Mouse (Mus musculus) spleen, adult 18-20 months (tissue): ENCODE measurements around the gene Krtap10-4.
A peak's percentile ranks its signal among the peaks of the same experiment; 100 is the strongest.
"Not testable (repeated sequence)": the region's sequence is repeated elsewhere in the genome, so short reads cannot be mapped to it uniquely, and the experiment has no call there.

Experiments
- DNase-seq, 2 experiments: peaks; one replicate each; pipeline ENCODE4 v3.0.0; 2022; ENCODE audit warnings: mixed read lengths in 2 of 2

The Krtap10-4 gene

GRCm38 (mm10) chr10:77826951-77827350, at the start of gene Krtap10-4:
Krtap10-4 (minus strand) TSS chr10:77827095.
- DNase-seq: no peak

- no peak for DNase-seq
Observed at GRCm38 (mm10) chr10:77869651-77870050, 42.8 kb upstream of the Krtap10-4 start.

- no peak for DNase-seq
Observed at GRCm38 (mm10) chr10:77867546-77867945, 40.7 kb upstream of the Krtap10-4 start.

GRCm38 (mm10) chr10:77864762-77865143, 37.9 kb upstream of the Krtap10-4 start:
- no peak for DNase-seq

GRCm38 (mm10) chr10:77864067-77864761, 37.3 kb upstream of the Krtap10-4 start:
- peak; percentile 49 to 60 for DNase-seq

GRCm38 (mm10) chr10:77861675-77862074, 34.8 kb upstream of the Krtap10-4 start, which contains the start of gene Gm3285:
Gm3285 (plus strand) TSS chr10:77861975.
- DNase-seq: no peak

GRCm38 (mm10) chr10:77852559-77852958, 25.7 kb upstream of the Krtap10-4 start, which contains the start of gene Gm10318:
Gm10318 (plus strand) TSS chr10:77852859.
- DNase-seq: no peak

- DNase-seq: no peak
Observed at GRCm38 (mm10) chr10:77847538-77847937, 20.6 kb upstream of the Krtap10-4 start.

GRCm38 (mm10) chr10:77846961-77847360, 20.1 kb upstream of the Krtap10-4 start:
- DNase-seq: no peak

- DNase-seq: no peak
Observed at GRCm38 (mm10) chr10:77846503-77846902, 19.6 kb upstream of the Krtap10-4 start, which contains the start of gene Gm36176. Gm36176 (plus strand) TSS chr10:77846803.

- DNase-seq: no peak
Observed at GRCm38 (mm10) chr10:77839006-77839405, 12.1 kb upstream of the Krtap10-4 start.

- DNase-seq: no peak
Observed at GRCm38 (mm10) chr10:77835647-77836046, 8.8 kb upstream of the Krtap10-4 start, which contains the start of gene Krtap10-10. Krtap10-10 (plus strand) TSS chr10:77835947.

GRCm38 (mm10) chr10:77819203-77819602, 7.7 kb downstream of the Krtap10-4 start:
- DNase-seq: no peak

- no peak for DNase-seq
Observed at GRCm38 (mm10) chr10:77818523-77818922, 8.4 kb downstream of the Krtap10-4 start.

GRCm38 (mm10) chr10:77815514-77815913, 11.4 kb downstream of the Krtap10-4 start:
- peak in 1 of 2 experiments; percentile 32 for DNase-seq

GRCm38 (mm10) chr10:77814382-77814781, 12.5 kb downstream of the Krtap10-4 start, which contains the start of gene Gm2696:
Gm2696 (plus strand) TSS chr10:77814682.
- no peak for DNase-seq

GRCm38 (mm10) chr10:77811743-77812142, 15.2 kb downstream of the Krtap10-4 start, which contains the start of gene Gm9507:
Gm9507 (minus strand) TSS chr10:77811843.
- DNase-seq: no peak

GRCm38 (mm10) chr10:77804095-77804494, 22.8 kb downstream of the Krtap10-4 start:
- no peak for DNase-seq

GRCm38 (mm10) chr10:77798921-77799508, 27.9 kb downstream of the Krtap10-4 start, which contains the start of gene Gm19668:
Gm19668 (minus strand) TSS chr10:77799133.
- DNase-seq: no peak

GRCm38 (mm10) chr10:77798164-77798920, 28.6 kb downstream of the Krtap10-4 start:
- not testable (repeated sequence) for DNase-seq

- DNase-seq: no peak
Observed at GRCm38 (mm10) chr10:77797677-77798076, 29.2 kb downstream of the Krtap10-4 start.

- DNase-seq: no peak
Observed at GRCm38 (mm10) chr10:77794976-77795375, 31.9 kb downstream of the Krtap10-4 start, which contains the start of gene Gm9639. Gm9639 (minus strand) TSS chr10:77795076.

- DNase-seq: no peak
Observed at GRCm38 (mm10) chr10:77788621-77789020, 38.3 kb downstream of the Krtap10-4 start.
